ENCODE assay signal across 15 mouse cellular contexts in the genomic region with DNA sequence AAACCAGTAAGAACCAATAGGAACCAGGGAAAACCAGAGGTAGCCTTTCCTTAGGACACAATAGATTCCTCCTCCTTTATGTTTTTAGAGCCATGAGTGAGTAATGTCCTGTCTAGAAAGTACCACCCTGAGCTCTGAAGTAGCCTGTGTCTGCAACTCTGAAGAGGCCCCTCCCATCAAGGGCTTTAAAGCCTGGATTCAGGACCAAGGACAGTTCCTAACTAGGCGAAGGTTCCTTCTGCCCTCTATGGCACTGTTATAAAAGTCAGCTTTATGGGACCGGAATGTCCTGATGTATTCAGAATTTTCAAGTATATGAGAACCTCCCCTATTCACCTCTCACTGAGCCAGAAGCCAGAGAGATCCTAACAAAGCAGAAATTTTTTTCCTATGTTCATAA.
A peak's percentile ranks its signal among the peaks of the same experiment; 100 is the strongest.
DNase-seq lines count a peak whose midpoint lies in the region; ATAC-seq and TF ChIP-seq lines count a peak whose summit lies in the region.
"Had no signal": no experiment of that assay in that cellular context is flagged by ENCODE, and none has a peak within 500 bp of the region (broad histone marks: within the 10 kb centered on the region; RNA-seq: fewer than 3 reads in every experiment).

No protein-coding gene starts in this region.

- no peak for TF ChIP-seq POLR2A in lung, adult 2 months (IDR thresholded peaks at IDR 0.05; ENCODE audit: borderline replicate concordance, extremely low read depth, low read depth, low read length)

- H3K4me3 ChIP-seq in lung, embryonic 14.5 days (ENCODE audit: low read depth, low read length): no peak overlapping the region
- H3K4me3 ChIP-seq in lung, adult 2 months (replicated peaks; ENCODE audit: extremely low read depth, low read depth, low read length): no peak overlapping the region
- no peak overlapping the region for H3K4me3 ChIP-seq in limb, embryonic 11.5 days (ENCODE audit: low read depth, low read length)
- H3K4me3 ChIP-seq: liver, embryonic 13.5 days; midbrain, embryonic 13.5 days; neural tube, embryonic 15.5 days had no signal

- no peak overlapping the region for H3K9ac ChIP-seq in lung, embryonic 14.5 days
- H3K9ac ChIP-seq in limb, embryonic 11.5 days (ENCODE audit: low read length): no peak overlapping the region
- H3K9ac ChIP-seq: liver, embryonic 13.5 days; midbrain, embryonic 13.5 days; neural tube, embryonic 15.5 days had no signal

- WGBS in lung, embryonic 14.5 days: 28% methylated on average over 2 of the region's 2 CpGs
- WGBS in lung, adult 2 months: 34% methylated on average over 2 of the region's 2 CpGs
- 38% methylated on average over 2 of the region's 2 CpGs for WGBS in limb, embryonic 11.5 days

- no peak for TF ChIP-seq CTCF in lung, embryonic 14.5 days (IDR thresholded peaks at IDR 0.05; ENCODE audit: low read depth)
- TF ChIP-seq CTCF in lung, adult 2 months (IDR thresholded peaks at IDR 0.05; ENCODE audit: insufficient read depth, low read length): no peak

- no peak overlapping the region for H3K4me2 ChIP-seq in lung, embryonic 14.5 days
- H3K4me2 ChIP-seq in limb, embryonic 11.5 days (ENCODE audit: low read depth, severe bottlenecking): no peak overlapping the region
- H3K4me2 ChIP-seq: heart, embryonic 11.5 days; liver, embryonic 13.5 days; midbrain, embryonic 13.5 days; neural tube, embryonic 15.5 days had no signal

- H3K36me3 ChIP-seq in lung, embryonic 14.5 days (ENCODE audit: insufficient read depth): no peaks in the 10 kb centered on the region
- no peaks in the 10 kb centered on the region for H3K36me3 ChIP-seq in limb, embryonic 11.5 days (ENCODE audit: control insufficient read depth, insufficient read depth, low read length)
- H3K36me3 ChIP-seq: G1E; liver, embryonic 13.5 days; midbrain, embryonic 13.5 days; neural tube, embryonic 15.5 days had no signal

- ATAC-seq in lung, embryonic 14.5 days (ENCODE audit: insufficient read depth): peak; percentile 68; the same call in 1 of the 2 replicates
- ATAC-seq in limb, embryonic 11.5 days (ENCODE audit: insufficient number of reproducible peaks, low FRiP score, low TSS enrichment, low read depth): no peak
- no peak for ATAC-seq in megakaryocyte-erythroid progenitor cell, adult 5-6 weeks (replicated peaks; ENCODE audit: low FRiP score, low TSS enrichment, poor library complexity, severe bottlenecking)
- ATAC-seq: inflammation-experienced regulatory T-cells, adult 6 months; midbrain, embryonic 13.5 days had no signal

- H3K4me1 ChIP-seq in lung, embryonic 14.5 days (ENCODE audit: insufficient read depth): no peaks in the 10 kb centered on the region
- H3K4me1 ChIP-seq in lung, adult 2 months (ENCODE audit: control insufficient read depth, insufficient read depth, low read length): no peaks in the 10 kb centered on the region
- no peaks in the 10 kb centered on the region for H3K4me1 ChIP-seq in limb, embryonic 11.5 days (ENCODE audit: control insufficient read depth, insufficient read depth, low read length)
- H3K4me1 ChIP-seq: liver, embryonic 13.5 days; midbrain, embryonic 13.5 days had no signal

- no peaks in the 10 kb centered on the region for H3K9me3 ChIP-seq in lung, embryonic 14.5 days (ENCODE audit: low read depth, low read length)
- H3K9me3 ChIP-seq in limb, embryonic 11.5 days (ENCODE audit: control insufficient read depth, low read length): no peaks in the 10 kb centered on the region

- no peaks in the 10 kb centered on the region for H3K27me3 ChIP-seq in lung, embryonic 14.5 days (ENCODE audit: insufficient read depth, low read length)
- H3K27me3 ChIP-seq in limb, embryonic 11.5 days (ENCODE audit: control insufficient read depth, insufficient read depth, low read length): no peaks in the 10 kb centered on the region
- H3K27me3 ChIP-seq: liver, embryonic 13.5 days; midbrain, embryonic 13.5 days; neural tube, embryonic 15.5 days had no signal

- H3K27ac ChIP-seq in lung, embryonic 14.5 days (ENCODE audit: low read depth): no peak overlapping the region
- H3K27ac ChIP-seq in limb, embryonic 11.5 days (replicated peaks; ENCODE audit: low read depth, low read length): no peak overlapping the region
- H3K27ac ChIP-seq: liver, embryonic 13.5 days; midbrain, embryonic 13.5 days; neural tube, embryonic 15.5 days had no signal

- peak; percentile 19 for DNase-seq in adrenal gland, postnatal 10 days
- no peak for DNase-seq in adrenal gland, adult 2 months
- peak; percentile 91 for DNase-seq in lung, embryonic 14.5 days
- no peak for DNase-seq in lung, adult 2 months
- peak; percentile 5 for DNase-seq in c-Kit-positive CD71-negative TER-119-negative erythroid progenitor cells, embryonic 14.5 days (ENCODE audit: low read depth)
- DNase-seq in limb, embryonic 11.5 days (ENCODE audit: low spot score): peak; percentile 70
- no peak for DNase-seq in spleen, postnatal 14 days (ENCODE audit: low spot score in 2 of 2)
- DNase-seq: cerebellum, adult 9-10 months; liver, embryonic 13.5 days had no signal

Comparison
In these comparisons a context has a peak if more than half of its experiments do, and no peak if none do; other contexts are left out.
1. DNase-seq: peak in adrenal gland, postnatal 10 days (single experiment), lung, embryonic 14.5 days (single experiment), c-Kit-positive CD71-negative TER-119-negative erythroid progenitor cells, embryonic 14.5 days (single experiment) and limb, embryonic 11.5 days (single experiment); none in adrenal gland, adult 2 months (single experiment), lung, adult 2 months (single experiment) and spleen, postnatal 14 days (0 of 2).